25 mouse cellular contexts compared by ENCODE assay signal in the genomic region with DNA sequence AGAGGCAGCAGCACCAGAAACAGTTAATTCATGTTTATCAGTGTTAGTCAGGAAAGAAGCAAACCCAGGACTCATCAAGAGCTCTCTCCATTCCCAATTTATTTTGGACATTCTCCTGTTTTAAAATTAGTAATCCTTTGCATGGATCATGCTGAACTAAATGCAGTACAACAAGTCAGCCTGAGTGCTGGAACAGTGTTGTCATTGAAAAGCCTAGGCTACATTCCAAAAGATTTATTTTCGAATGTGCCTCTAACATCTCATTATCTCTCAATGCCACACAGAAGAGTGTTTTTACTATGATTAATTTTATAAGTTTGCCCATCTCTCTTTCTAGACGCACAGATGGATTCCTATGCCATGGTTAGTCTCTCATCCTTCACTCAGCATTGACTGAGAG. TPM values are rescaled to one million over a fixed set of nuclear protein-coding genes. Genes with fewer than 3 reads are reported as not detected.
A peak's percentile ranks its signal among the peaks of the same experiment; 100 is the strongest.
DNase-seq lines count a peak whose midpoint lies in the region; ATAC-seq and TF ChIP-seq lines count a peak whose summit lies in the region.
"Had no signal": no experiment of that assay in that cellular context is flagged by ENCODE, and none has a peak within 500 bp of the region (broad histone marks: within the 10 kb centered on the region; RNA-seq: fewer than 3 reads in every experiment).

No protein-coding gene starts in this region.

- TF ChIP-seq POLR2A in MEL (IDR thresholded peaks at IDR 0.05; ENCODE audit: control insufficient read depth in 1 of 2, insufficient read depth in 1 of 2, low read depth in 1 of 2, low read length in 2 of 2, poor library complexity in 1 of 2): no peak

- H3K4me1 ChIP-seq in forebrain, postnatal 0 days (ENCODE audit: insufficient read depth): no peaks in the 10 kb centered on the region
- no peaks in the 10 kb centered on the region for H3K4me1 ChIP-seq in forebrain, embryonic 10.5 days
- no peaks in the 10 kb centered on the region; a peak in 1 of 4 replicates for H3K4me1 ChIP-seq in MEL (ENCODE audit: control insufficient read depth in 1 of 2, insufficient read depth in 2 of 2, low read length in 2 of 2)
- H3K4me1 ChIP-seq: heart, embryonic 10.5 days; heart, embryonic 13.5 days had no signal

- H3K4me2 ChIP-seq in forebrain, postnatal 0 days (ENCODE audit: low read depth): no peak overlapping the region
- H3K4me2 ChIP-seq: heart, embryonic 13.5 days; hindbrain, embryonic 14.5 days had no signal

- TF ChIP-seq CTCF in forebrain, postnatal 0 days (IDR thresholded peaks at IDR 0.05; ENCODE audit: low read depth): no peak
- TF ChIP-seq CTCF in MEL (IDR thresholded peaks at IDR 0.05 in 2 of 3, conservative IDR thresholded peaks at IDR 0.05 in 1 of 3; ENCODE audit: control insufficient read depth in 1 of 3, insufficient read depth in 1 of 3, low read depth in 2 of 3, low read length in 3 of 3, poor library complexity in 1 of 3, severe bottlenecking in 1 of 3): no peak

- H3K27ac ChIP-seq in forebrain, postnatal 0 days (ENCODE audit: low read depth, low read length): no peak overlapping the region
- H3K27ac ChIP-seq in forebrain, embryonic 10.5 days: no peak overlapping the region
- no peak overlapping the region for H3K27ac ChIP-seq in MEL (ENCODE audit: control insufficient read depth, low read depth, low read length)
- H3K27ac ChIP-seq: heart, adult 2 months; heart, embryonic 10.5 days; heart, embryonic 13.5 days; hindbrain, embryonic 14.5 days; hindbrain, postnatal 0 days had no signal

- H3K9me3 ChIP-seq in forebrain, postnatal 0 days (ENCODE audit: low read length): no peaks in the 10 kb centered on the region
- no peaks in the 10 kb centered on the region for H3K9me3 ChIP-seq in forebrain, embryonic 10.5 days
- no peaks in the 10 kb centered on the region for H3K9me3 ChIP-seq in MEL (replicated peaks; ENCODE audit: insufficient read depth, low read length)
- H3K9me3 ChIP-seq: heart, embryonic 10.5 days; heart, embryonic 13.5 days had no signal

- H3K36me3 ChIP-seq in forebrain, postnatal 0 days (ENCODE audit: insufficient read depth): no peaks in the 10 kb centered on the region
- H3K36me3 ChIP-seq in forebrain, embryonic 10.5 days (replicated peaks): no peaks in the 10 kb centered on the region
- H3K36me3 ChIP-seq in MEL (ENCODE audit: control insufficient read depth in 1 of 2, insufficient read depth in 2 of 2, low read length in 2 of 2): peaks cover 0 to 7% of the 10 kb centered on the region in 2 experiments; a peak in 2 of 4 replicates
- H3K36me3 ChIP-seq: heart, embryonic 10.5 days; heart, embryonic 13.5 days had no signal

- TF ChIP-seq RAD21 in MEL (IDR thresholded peaks at IDR 0.05; ENCODE audit: low read depth, low read length): no peak

- no peak overlapping the region for H3K4me3 ChIP-seq in forebrain, postnatal 0 days (ENCODE audit: low read depth, low read length)
- H3K4me3 ChIP-seq in forebrain, embryonic 10.5 days: no peak overlapping the region
- H3K4me3 ChIP-seq in MEL (ENCODE audit: control insufficient read depth in 1 of 2, insufficient read depth in 1 of 2, low read depth in 2 of 2, low read length in 2 of 2): no peak overlapping the region
- H3K4me3 ChIP-seq: heart, adult 2 months; heart, embryonic 10.5 days; heart, embryonic 13.5 days had no signal

- DNase-seq in forebrain, postnatal 0 days: peak; percentile 34
- no peak for DNase-seq in forebrain, embryonic 10.5 days (ENCODE audit: extremely low spot score, low spot score)
- peak; percentile 7 for DNase-seq in layer of hippocampus, adult 9-11 months
- DNase-seq in layer of hippocampus, adult 11-12 months (ENCODE audit: low spot score): no peak
- DNase-seq in MEL (ENCODE audit: low read depth, low spot score): peak; percentile 27
- peak; percentile 62 for DNase-seq in telencephalon, adult 2 months (ENCODE audit: low read depth, low spot score)
- no peak for DNase-seq in layer of hippocampus, adult 9-10 months (ENCODE audit: low spot score)
- DNase-seq: adrenal gland, adult 2 months; adrenal gland, postnatal 14 days; cerebellum, adult 18-20 months; cerebellum, adult 9-10 months; cerebellum, postnatal 14 days; gastrocnemius, postnatal 10 days; gastrocnemius, postnatal 36 days; heart, adult 2 months; heart, postnatal 14 days; heart, postnatal 4 days had no signal

- peak; percentile 43 for ATAC-seq in forebrain, postnatal 0 days
- ATAC-seq: forebrain, embryonic 14.5 days; hindbrain, postnatal 0 days; inflammation-experienced regulatory T-cells, adult 6 months had no signal

- H3K27me3 ChIP-seq in forebrain, postnatal 0 days (ENCODE audit: insufficient read depth, low read length): no peaks in the 10 kb centered on the region
- no peaks in the 10 kb centered on the region for H3K27me3 ChIP-seq in forebrain, embryonic 10.5 days (ENCODE audit: poor library complexity, severe bottlenecking)
- no peaks in the 10 kb centered on the region for H3K27me3 ChIP-seq in MEL (ENCODE audit: control insufficient read depth in 1 of 2, insufficient read depth in 2 of 2, low read length in 2 of 2)
- H3K27me3 ChIP-seq: heart, embryonic 13.5 days had no signal

- 50% methylated on average over 2 of the region's 2 CpGs for WGBS in forebrain, postnatal 0 days
- 75% methylated on average over 2 of the region's 2 CpGs for WGBS in forebrain, embryonic 10.5 days

- H3K9ac ChIP-seq in forebrain, postnatal 0 days: no peak overlapping the region
- no peak overlapping the region for H3K9ac ChIP-seq in MEL (ENCODE audit: control insufficient read depth, low read depth, low read length, poor library complexity, severe bottlenecking)
- H3K9ac ChIP-seq: heart, embryonic 13.5 days; hindbrain, embryonic 14.5 days had no signal

- H3K79me2 ChIP-seq in MEL (ENCODE audit: control insufficient read depth, insufficient read depth, low read length, poor library complexity): no peaks in the 10 kb centered on the region

- peak in 1 of 2 experiments; percentile 50; a peak in 1 of 4 replicates for TF ChIP-seq EP300 in MEL (IDR thresholded peaks at IDR 0.05; ENCODE audit: low read depth in 1 of 2, low read length in 2 of 2)

TF ChIP-seq in MEL, 35 proteins besides CTCF, POLR2A, EP300 and RAD21:
- TF ChIP-seq GATA1 (IDR thresholded peaks at IDR 0.05; ENCODE audit: low read depth, low read length) (no peak), MAFK (IDR thresholded peaks at IDR 0.05; ENCODE audit: borderline replicate concordance, low read depth, low read length) (no peak), ZNF384 (IDR thresholded peaks at IDR 0.05; ENCODE audit: low read depth, low read length) (no peak), ZC3H11A (IDR thresholded peaks at IDR 0.05; ENCODE audit: low read depth, low read length) (no peak), TAL1 (IDR thresholded peaks at IDR 0.05; ENCODE audit: low read length) (no peak), NELFE (IDR thresholded peaks at IDR 0.05; ENCODE audit: low read depth, low read length) (no peak), HCFC1 (IDR thresholded peaks at IDR 0.05; ENCODE audit: low read depth, low read length) (no peak)
TF ChIP-seq in MEL: peak in this region for 0.

RNA-seq across cellular contexts. Expression of gene Cntn3, which starts 27.9 kb away (rescaled TPM):
- total RNA-seq in forebrain, postnatal 0 days (2014; rRNA removed): 10.3 and 10.7 TPM in 2 replicates
- 1.5 and 2.6 TPM in 2 replicates for polyA plus RNA-seq in forebrain, postnatal 0 days (2015; fragmentation: Nextera tagmentation; extraction: Ambion mirVana)
- polyA plus RNA-seq in forebrain, embryonic 10.5 days (2016; fragmentation: Nextera tagmentation; extraction: Ambion mirVana): 0.25 and 0.32 TPM in 2 replicates
- total RNA-seq in MEL (2012; rRNA removed): 0.85 and 0.98 TPM in 2 replicates
- polyA plus RNA-seq in MEL (2012; ENCODE audit: insufficient read depth in 1 of 2, insufficient read length in 2 of 2, low read depth in 1 of 2, low replicate concordance in 2 of 2, missing spikeins in 1 of 2): 1 to 10 TPM in 1 of 2 experiments, not detected in 1; 1.1 TPM
- total RNA-seq: gastrocnemius, adult 18-20 months; gastrocnemius, postnatal 36 days; granulocyte monocyte progenitor cell, adult 5-6 weeks; heart, adult 2 months had no signal
- polyA plus RNA-seq: adrenal gland, adult 2 months; inflammation-experienced regulatory T-cells, adult 6 months had no signal

Comparison
In these comparisons a context has a peak if more than half of its experiments do, and no peak if none do; other contexts are left out.
1. DNase-seq: peak in forebrain, postnatal 0 days (single experiment), layer of hippocampus, adult 9-11 months (single experiment), MEL (single experiment) and telencephalon, adult 2 months (single experiment); none in forebrain, embryonic 10.5 days (single experiment), layer of hippocampus, adult 11-12 months (single experiment) and layer of hippocampus, adult 9-10 months (single experiment).